Mouse (Mus musculus) limb, embryonic 13.5 days (tissue): ENCODE measurements around the gene Dennd4a. TPM values are rescaled to one million over a fixed set of nuclear protein-coding genes. Genes with fewer than 3 reads are reported as not detected.
A peak's percentile ranks its signal among the peaks of the same experiment; 100 is the strongest.

Experiments used
- ATAC-seq: fragments of 200-750 bp; cut with Nextera tagmentation; 2 replicates; pipeline ENCODE4 v1.8.0; 2017; ENCODE audit warnings: low read depth, moderate number of reproducible peaks, moderate TSS enrichment; ENCODE audit not compliant: low FRiP score
- H3K27ac ChIP-seq: fragments of 300-500 bp; sonication (generic); 2 replicates; pipeline ENCODE4 v1.5.1; 2015; ENCODE audit warnings: inconsistent platforms, mild to moderate bottlenecking, moderate library complexity
- H3K27me3 ChIP-seq: fragments of 300-500 bp; sonication (generic); 2 replicates; pipeline ENCODE4 v1.6.1; 2015; ENCODE audit warnings: mild to moderate bottlenecking, inconsistent platforms
- H3K36me3 ChIP-seq: fragments of 300-500 bp; sonication (generic); 2 replicates; pipeline ENCODE4 v1.6.1; 2015; ENCODE audit warnings: inconsistent platforms, mild to moderate bottlenecking, moderate library complexity
- H3K4me1 ChIP-seq: fragments of 300-500 bp; sonication (generic); 2 replicates; pipeline ENCODE4 v1.6.1; 2015; ENCODE audit warnings: inconsistent platforms
- H3K4me2 ChIP-seq: fragments of 300-500 bp; sonication (generic); replicated peaks from 2 replicates; pipeline ENCODE4 v1.6.1; 2015; ENCODE audit warnings: inconsistent platforms, mild to moderate bottlenecking, moderate library complexity
- H3K4me3 ChIP-seq: fragments of 300-500 bp; sonication (generic); 2 replicates; pipeline ENCODE4 v1.5.1; 2015; ENCODE audit warnings: moderate library complexity, mild to moderate bottlenecking, inconsistent platforms
- H3K9ac ChIP-seq: fragments of 300-500 bp; sonication (generic); 2 replicates; pipeline ENCODE4 v1.6.1; 2015; ENCODE audit warnings: mild to moderate bottlenecking, inconsistent platforms
- H3K9me3 ChIP-seq: fragments of 300-500 bp; sonication (generic); 2 replicates; pipeline ENCODE4 v1.6.1; 2016; ENCODE audit warnings: inconsistent platforms
- WGBS: fragments of 180-500 bp; shearing (Covaris S2); methylation state at CpG from one replicate; pipeline ENCODE4 v1.1.7; 2015; 5-methylcytosine and 5-hydroxymethylcytosine counted together
- polyA plus RNA-seq: library from polyadenylated mRNA; unstranded; fragments of >200 nt; fragmentation: Nextera tagmentation; extraction: Ambion mirVana; gene quantifications from 2 replicates; pipeline ENCODE4 v1.2.1, GENCODE M21; 2015

Gene Dennd4a
- polyA plus RNA-seq, 1 experiment from 2014 or later, result 9.8 TPM

GRCm38 (mm10) chr9:64907441-64907840 lies 96.3 kb downstream of the Dennd4a start:
- Histone ChIP-seq H3K9ac (no peak overlapping the region), H3K9me3 (no peaks in the 10 kb centered on the region), H3K4me1 (no peaks in the 10 kb centered on the region), H3K36me3 (peaks cover 28% of the 10 kb centered on the region), H3K27me3 (no peaks in the 10 kb centered on the region), H3K4me3 (no peak overlapping the region), H3K4me2 (no peak overlapping the region), H3K27ac (no peak overlapping the region)
- ATAC-seq, result no peak
- 85% methylated on average over 3 of the region's 3 CpGs for WGBS

GRCm38 (mm10) chr9:64913406-64913805 lies 102.3 kb downstream of the Dennd4a start:
- Histone ChIP-seq H3K9ac (no peak overlapping the region), H3K9me3 (no peaks in the 10 kb centered on the region), H3K4me3 (no peak overlapping the region), H3K27me3 (no peaks in the 10 kb centered on the region), H3K4me1 (no peaks in the 10 kb centered on the region), H3K27ac (no peak overlapping the region), H3K4me2 (no peak overlapping the region), H3K36me3 (peaks cover 34% of the 10 kb centered on the region)
- ATAC-seq, result no peak
- WGBS, result 93% methylated on average over 4 of the region's 4 CpGs

- H3K27ac ChIP-seq, result no peak overlapping the region
- peaks cover 34% of the 10 kb centered on the region for H3K36me3 ChIP-seq
- WGBS, result 85% methylated on average over 2 of the region's 2 CpGs
- no peaks in the 10 kb centered on the region for H3K27me3 ChIP-seq
- no peak overlapping the region for H3K4me2 ChIP-seq
- H3K9ac ChIP-seq, result no peak overlapping the region
- ATAC-seq, result no peak
- H3K4me3 ChIP-seq, result no peak overlapping the region
- H3K9me3 ChIP-seq, result no peaks in the 10 kb centered on the region
- no peaks in the 10 kb centered on the region for H3K4me1 ChIP-seq
Observed at GRCm38 (mm10) chr9:64913973-64914372, 102.8 kb downstream of the Dennd4a start.

GRCm38 (mm10) chr9:64914629-64915028 lies 103.5 kb downstream of the Dennd4a start:
- 82% methylated on average over 4 of the region's 4 CpGs for WGBS
- no peaks in the 10 kb centered on the region for H3K27me3 ChIP-seq
- H3K4me1 ChIP-seq, result no peaks in the 10 kb centered on the region

GRCm38 (mm10) chr9:64918560-64918959 lies 107.4 kb downstream of the Dennd4a start:
- Histone ChIP-seq H3K27me3 (no peaks in the 10 kb centered on the region), H3K4me3 (peak overlapping the region; percentile 38), H3K9ac (0 out of 2 replicates have a peak overlapping the region, but pooled peaks have one; percentile 27), H3K36me3 (peaks cover 14% of the 10 kb centered on the region), H3K4me2 (peak overlapping the region; percentile 54), H3K27ac (no peak overlapping the region), H3K9me3 (no peaks in the 10 kb centered on the region), H3K4me1 (no peaks in the 10 kb centered on the region)
- 37% methylated on average over 16 of the region's 16 CpGs for WGBS
- ATAC-seq, result no peak

More at GRCm38 (mm10) chr9:64914629-64915028, 103.5 kb downstream of the Dennd4a start:
- Histone ChIP-seq H3K9ac (no peak overlapping the region), H3K36me3 (peaks cover 34% of the 10 kb centered on the region), H3K4me2 (no peak overlapping the region), H3K9me3 (no peaks in the 10 kb centered on the region), H3K4me3 (no peak overlapping the region), H3K27ac (no peak overlapping the region)
- no peak for ATAC-seq

GRCm38 (mm10) chr9:64925771-64926170 lies 114.6 kb downstream of the Dennd4a start:
- no peak overlapping the region for H3K4me3 ChIP-seq
- no peaks in the 10 kb centered on the region for H3K27me3 ChIP-seq

GRCm38 (mm10) chr9:64926201-64926991 lies 115.3 kb downstream of the Dennd4a start:
- Histone ChIP-seq H3K4me3 (no peak overlapping the region), H3K27ac (no peak overlapping the region), H3K27me3 (no peaks in the 10 kb centered on the region), H3K9ac (no peak overlapping the region), H3K4me2 (no peak overlapping the region), H3K9me3 (no peaks in the 10 kb centered on the region), H3K36me3 (peaks cover 2% of the 10 kb centered on the region; the same call in 1 of the 2 replicates), H3K4me1 (peaks cover 9% of the 10 kb centered on the region)
- peak; percentile 48; the same call in 1 of the 2 replicates for ATAC-seq
- WGBS, result 71% methylated on average over 8 of the region's 8 CpGs

More at GRCm38 (mm10) chr9:64925771-64926170, 114.6 kb downstream of the Dennd4a start:
- no peaks in the 10 kb centered on the region for H3K9me3 ChIP-seq
- peaks cover 2% of the 10 kb centered on the region; the same call in 1 of the 2 replicates for H3K36me3 ChIP-seq
- WGBS, result 74% methylated on average over 5 of the region's 5 CpGs
- ATAC-seq, result no peak
- no peak overlapping the region for H3K27ac ChIP-seq
- H3K4me2 ChIP-seq, result no peak overlapping the region
- no peak overlapping the region for H3K9ac ChIP-seq
- peaks cover 9% of the 10 kb centered on the region for H3K4me1 ChIP-seq

GRCm38 (mm10) chr9:64930256-64930655 lies 119.1 kb downstream of the Dennd4a start:
- Histone ChIP-seq H3K4me3 (no peak overlapping the region), H3K27me3 (no peaks in the 10 kb centered on the region), H3K9me3 (no peaks in the 10 kb centered on the region), H3K9ac (no peak overlapping the region), H3K4me1 (peaks cover 20% of the 10 kb centered on the region), H3K4me2 (no peak overlapping the region), H3K27ac (no peak overlapping the region), H3K36me3 (no peaks in the 10 kb centered on the region)
- 70% methylated on average over 4 of the region's 4 CpGs for WGBS
- ATAC-seq, result no peak

GRCm38 (mm10) chr9:64931751-64932610 lies 120.8 kb downstream of the Dennd4a start:
- no peak overlapping the region for H3K4me2 ChIP-seq
- ATAC-seq, result no peak
- H3K27me3 ChIP-seq, result no peaks in the 10 kb centered on the region
- H3K4me3 ChIP-seq, result no peak overlapping the region
- no peak overlapping the region for H3K27ac ChIP-seq
- WGBS, result 73% methylated on average over 7 of the region's 7 CpGs
- H3K36me3 ChIP-seq, result no peaks in the 10 kb centered on the region
- H3K4me1 ChIP-seq, result peaks cover 11% of the 10 kb centered on the region; the same call in 1 of the 2 replicates
- H3K9me3 ChIP-seq, result no peaks in the 10 kb centered on the region
- no peak overlapping the region for H3K9ac ChIP-seq

- H3K27me3 ChIP-seq, result no peaks in the 10 kb centered on the region
- H3K4me2 ChIP-seq, result peak overlapping the region; percentile 35; the same call in 1 of the 2 replicates
- peak; percentile 44; the same call in 1 of the 2 replicates for ATAC-seq
- H3K4me3 ChIP-seq, result 0 out of 2 replicates have a peak overlapping the region, but pooled peaks have one; percentile 13
- H3K27ac ChIP-seq, result peak overlapping the region; percentile 11; the same call in 1 of the 2 replicates
- peaks cover 16% of the 10 kb centered on the region; the same call in 1 of the 2 replicates for H3K4me1 ChIP-seq
- no peak overlapping the region for H3K9ac ChIP-seq
- H3K36me3 ChIP-seq, result no peaks in the 10 kb centered on the region
- H3K9me3 ChIP-seq, result no peaks in the 10 kb centered on the region
- WGBS, result 41% methylated on average over 15 of the region's 15 CpGs
Observed at GRCm38 (mm10) chr9:64934015-64934754, 123.0 kb downstream of the Dennd4a start.

GRCm38 (mm10) chr9:64936508-64936907 lies 125.4 kb downstream of the Dennd4a start:
- no peaks in the 10 kb centered on the region for H3K27me3 ChIP-seq
- H3K36me3 ChIP-seq, result no peaks in the 10 kb centered on the region
- no peak overlapping the region for H3K27ac ChIP-seq
- 0 out of 2 replicates have a peak, but pooled peaks have one; percentile 7 for ATAC-seq
- H3K4me3 ChIP-seq, result no peak overlapping the region
- H3K4me2 ChIP-seq, result no peak overlapping the region
- no peak overlapping the region for H3K9ac ChIP-seq
- peaks cover 28% of the 10 kb centered on the region for H3K4me1 ChIP-seq
- 6% methylated on average over 6 of the region's 6 CpGs for WGBS
- no peaks in the 10 kb centered on the region for H3K9me3 ChIP-seq
